Mouse (Mus musculus): ENCODE measurements around the gene Acvr1b. TPM values are rescaled to one million over a fixed set of nuclear protein-coding genes. Genes with fewer than 3 reads are reported as not detected.

The Acvr1b gene
- polyA plus RNA-seq, 1 experiment from 2014 or later, result 18.8 TPM

- no peaks in the 10 kb centered on the region for H3K9me3 ChIP-seq
- no peak for ATAC-seq (ENCODE audit: low read depth)
- no peak overlapping the region for H3K4me3 ChIP-seq
- no peak overlapping the region for H3K9ac ChIP-seq
- H3K27ac ChIP-seq (replicated peaks), result no peak overlapping the region
- H3K4me1 ChIP-seq (replicated peaks), result peaks cover 18% of the 10 kb centered on the region
- H3K27me3 ChIP-seq, result 0 out of 2 replicates have a peak, but pooled peaks cover 6% of the 10 kb centered on the region
- WGBS, result 92% methylated on average over 5 of the region's 5 CpGs
- H3K36me3 ChIP-seq, result no peaks in the 10 kb centered on the region
- H3K4me2 ChIP-seq, result no peak overlapping the region
Observed at GRCm38 (mm10) chr15:101251930-101252329, 78.1 kb downstream of the Acvr1b start.

- peaks cover 14% of the 10 kb centered on the region for H3K4me1 ChIP-seq (replicated peaks)
- no peaks in the 10 kb centered on the region for H3K9me3 ChIP-seq
- H3K27ac ChIP-seq (replicated peaks), result no peak overlapping the region
- H3K36me3 ChIP-seq, result no peaks in the 10 kb centered on the region
- H3K4me3 ChIP-seq, result no peak overlapping the region
- no peak overlapping the region for H3K9ac ChIP-seq
- WGBS, result 90% methylated on average over 6 of the region's 6 CpGs
- no peak for ATAC-seq (ENCODE audit: low read depth)
- 0 out of 2 replicates have a peak, but pooled peaks cover 6% of the 10 kb centered on the region for H3K27me3 ChIP-seq
- H3K4me2 ChIP-seq, result no peak overlapping the region
Observed at GRCm38 (mm10) chr15:101252614-101253013, 78.7 kb downstream of the Acvr1b start.

DNA sequence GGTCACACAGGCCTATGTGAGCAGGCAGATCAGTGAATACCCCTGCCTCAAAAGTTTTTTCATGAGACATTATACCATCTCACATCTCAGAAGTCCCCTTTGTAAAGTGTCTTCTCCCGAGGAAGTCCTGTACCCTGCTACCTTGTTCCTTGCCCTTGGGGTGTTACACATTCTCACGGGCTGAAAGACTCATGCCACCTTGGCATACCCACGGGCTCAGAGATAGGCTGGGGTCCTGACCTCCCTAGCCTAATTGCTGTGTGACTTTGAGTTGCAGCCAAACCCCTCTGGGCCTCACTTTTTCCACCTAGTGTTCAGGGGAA, 79.7 kb downstream of the Acvr1b start:
- peak overlapping the region; percentile 89 for H3K9ac ChIP-seq
- H3K27ac ChIP-seq (replicated peaks), result peak overlapping the region; percentile 50
- H3K27me3 ChIP-seq, result 0 out of 2 replicates have a peak, but pooled peaks cover 6% of the 10 kb centered on the region
- peak overlapping the region; percentile 63 for H3K4me3 ChIP-seq
- H3K36me3 ChIP-seq, result no peaks in the 10 kb centered on the region
- H3K9me3 ChIP-seq, result no peaks in the 10 kb centered on the region
- peak; percentile 7 for ATAC-seq (ENCODE audit: low read depth)
- H3K4me2 ChIP-seq, result peak overlapping the region; percentile 82
- WGBS, result 40% methylated on average over 3 of the region's 3 CpGs
- peaks cover 14% of the 10 kb centered on the region for H3K4me1 ChIP-seq (replicated peaks)

DNA sequence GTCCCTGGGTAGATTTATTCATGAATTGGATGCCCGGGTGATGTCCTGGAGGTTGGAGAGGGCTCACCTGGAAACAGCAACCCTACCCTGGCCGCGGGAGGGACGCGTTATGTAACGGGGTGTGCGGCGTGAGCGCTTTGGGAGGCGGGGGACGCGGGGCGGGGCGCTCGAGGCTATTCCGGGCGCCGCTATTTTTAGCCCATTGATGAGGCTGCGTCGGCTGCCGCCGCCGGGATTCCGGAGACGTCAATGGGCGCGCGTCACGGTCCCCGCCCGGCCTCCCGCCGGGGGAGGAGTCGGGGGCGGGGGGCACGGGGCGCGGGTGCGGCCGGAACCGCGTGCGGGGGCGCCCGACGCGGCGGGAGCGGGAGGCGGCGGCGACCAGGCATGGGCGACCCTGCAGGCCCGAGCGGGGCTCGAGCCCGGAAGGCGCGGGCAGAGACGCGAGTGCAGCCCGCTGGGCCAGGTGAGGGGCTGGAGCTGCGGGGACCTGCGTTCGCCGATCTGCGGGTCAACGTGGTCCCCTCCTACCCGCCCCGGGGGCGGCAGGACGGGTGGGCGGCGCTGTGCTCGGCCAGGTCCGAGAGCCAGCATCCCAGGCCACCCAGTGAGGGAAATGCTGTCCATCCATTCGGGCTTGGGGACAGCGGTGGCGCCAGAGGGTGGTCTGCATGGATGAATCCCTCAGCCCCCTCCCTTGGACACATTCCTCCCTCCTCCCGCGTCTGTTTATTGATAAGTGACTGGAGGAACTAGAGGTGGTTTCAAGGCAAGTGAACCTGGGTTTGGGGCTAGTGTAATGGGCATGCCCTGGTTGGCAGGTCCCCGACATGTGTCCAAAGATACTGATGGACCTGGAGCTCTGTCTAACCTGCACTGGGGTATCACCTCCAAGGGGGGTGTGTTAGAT, 80.3 kb downstream of the Acvr1b start, which contains the start of gene Nr4a1:
Gene Nr4a1, plus strand, starts transcription at position 384 of the 910 bp plus-strand sequence.
- peak within 1 kb of the TSS; percentile 82 for H3K4me2 ChIP-seq
- peak within 1 kb of the TSS; percentile 63 for H3K4me3 ChIP-seq
- H3K36me3 ChIP-seq, result no peaks in the 10 kb centered on the region
- H3K9ac ChIP-seq, result peak within 1 kb of the TSS; percentile 89
- under 1% methylated on average over 80 of the region's 82 CpGs for WGBS
- peak; percentile 47 for ATAC-seq (ENCODE audit: low read depth)
- H3K4me1 ChIP-seq (replicated peaks), result peaks cover 14% of the 10 kb centered on the region
- H3K27me3 ChIP-seq, result 0 out of 2 replicates have a peak, but pooled peaks cover 6% of the 10 kb centered on the region
- H3K9me3 ChIP-seq, result no peaks in the 10 kb centered on the region
- peak within 1 kb of the TSS; percentile 50 for H3K27ac ChIP-seq (replicated peaks)

DNA sequence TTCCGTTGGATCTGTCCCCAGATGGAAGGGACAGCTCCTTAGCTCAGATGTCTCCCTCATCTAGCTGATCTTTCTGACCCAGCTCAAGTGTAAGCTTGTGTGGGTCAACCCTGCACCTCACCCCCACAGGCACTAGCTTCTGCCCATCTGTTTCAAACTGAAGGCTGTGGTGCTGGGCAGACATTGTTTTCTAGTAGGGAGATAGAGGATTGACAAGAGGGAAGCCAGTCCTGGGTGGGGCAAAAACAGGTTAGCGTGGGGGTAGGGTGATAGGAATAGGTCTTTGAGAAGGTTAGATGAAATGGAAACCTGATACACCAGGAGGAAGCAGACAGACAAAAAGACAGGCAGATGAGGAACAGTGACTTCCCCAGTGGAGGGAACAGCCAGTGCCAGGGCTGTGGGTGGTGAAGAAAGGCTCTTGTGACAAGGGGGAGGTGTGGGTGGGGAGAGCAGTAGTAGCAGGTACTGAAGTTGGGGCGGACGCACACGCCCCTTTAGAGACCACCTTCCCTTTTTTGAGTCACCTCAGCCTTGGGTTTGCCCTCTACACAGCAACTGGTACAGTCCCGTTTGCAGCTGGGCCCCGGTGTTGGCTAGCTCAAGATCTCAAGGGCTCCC, 82.1 kb downstream of the Acvr1b start:
- H3K4me2 ChIP-seq, result no peak overlapping the region

DNA sequence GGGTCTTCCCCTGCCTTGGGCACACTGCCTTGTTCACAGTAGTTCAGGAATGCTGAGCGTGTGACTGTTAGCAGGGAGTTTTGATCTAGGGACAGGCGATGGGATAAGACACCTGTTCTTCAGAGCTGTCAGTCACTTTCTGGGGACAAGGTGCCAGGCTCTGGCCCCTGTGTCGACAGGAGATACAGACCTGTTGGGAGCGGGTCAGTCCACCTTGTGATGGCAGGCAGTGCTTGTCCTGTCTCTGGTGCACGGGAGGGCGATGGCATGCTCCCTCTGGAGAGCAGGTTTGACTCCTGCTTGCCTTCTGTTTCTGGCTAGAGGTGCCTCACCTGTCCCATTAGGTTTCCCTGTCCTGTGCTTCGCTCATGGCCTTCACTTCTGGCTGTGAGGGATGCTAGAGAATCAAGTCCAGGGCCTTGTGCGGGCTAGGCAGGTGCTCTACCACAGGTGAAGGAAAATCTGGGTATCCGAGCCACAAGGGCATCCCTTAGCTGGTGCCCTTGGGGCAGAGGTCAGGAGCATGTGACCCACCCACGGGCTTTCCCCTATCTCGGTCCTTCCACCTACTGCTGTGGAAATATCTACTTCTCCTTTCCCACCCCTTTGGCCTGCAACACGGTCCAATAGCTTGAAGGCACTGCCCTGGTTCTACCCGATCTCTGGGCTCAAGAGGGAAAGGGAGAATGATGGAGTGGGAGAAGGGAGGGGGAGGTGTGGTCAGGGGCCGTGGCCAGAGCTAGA, 82.8 kb downstream of the Acvr1b start:
- Histone ChIP-seq H3K9me3 (no peaks in the 10 kb centered on the region), H3K36me3 (no peaks in the 10 kb centered on the region), H3K27ac (replicated peaks) (no peak overlapping the region), H3K9ac (no peak overlapping the region), H3K4me2 (no peak overlapping the region), H3K4me3 (no peak overlapping the region), H3K27me3 (0 out of 2 replicates have a peak, but pooled peaks cover 6% of the 10 kb centered on the region), H3K4me1 (replicated peaks) (peaks cover 27% of the 10 kb centered on the region)
- 84% methylated on average over 14 of the region's 14 CpGs for WGBS
- no peak for ATAC-seq (ENCODE audit: low read depth)

More for the DNA sequence above, 82.1 kb downstream of the Acvr1b start:
- Histone ChIP-seq H3K4me3 (no peak overlapping the region), H3K9ac (no peak overlapping the region), H3K27me3 (0 out of 2 replicates have a peak, but pooled peaks cover 6% of the 10 kb centered on the region), H3K9me3 (no peaks in the 10 kb centered on the region), H3K4me1 (replicated peaks) (peaks cover 21% of the 10 kb centered on the region), H3K36me3 (no peaks in the 10 kb centered on the region), H3K27ac (replicated peaks) (no peak overlapping the region)
- 87% methylated on average over 7 of the region's 7 CpGs for WGBS
- no peak for ATAC-seq (ENCODE audit: low read depth)

GRCm38 (mm10) chr15:101258420-101258819, 84.6 kb downstream of the Acvr1b start:
- WGBS, result 86% methylated on average over 11 of the region's 11 CpGs
- H3K4me2 ChIP-seq, result no peak overlapping the region
- no peaks in the 10 kb centered on the region for H3K36me3 ChIP-seq
- no peak for ATAC-seq (ENCODE audit: low read depth)
- H3K4me3 ChIP-seq, result no peak overlapping the region
- no peak overlapping the region for H3K27ac ChIP-seq (replicated peaks)
- H3K27me3 ChIP-seq, result no peaks in the 10 kb centered on the region
- H3K4me1 ChIP-seq (replicated peaks), result peaks cover 28% of the 10 kb centered on the region
- H3K9ac ChIP-seq, result no peak overlapping the region
- no peaks in the 10 kb centered on the region for H3K9me3 ChIP-seq

- 76% methylated on average over 3 of the region's 3 CpGs for WGBS
- no peak for ATAC-seq (ENCODE audit: low read depth)
- Histone ChIP-seq H3K27ac (replicated peaks) (no peak overlapping the region), H3K9ac (no peak overlapping the region), H3K4me1 (replicated peaks) (peaks cover 17% of the 10 kb centered on the region; the same call in 1 of the 2 replicates), H3K36me3 (no peaks in the 10 kb centered on the region), H3K4me3 (no peak overlapping the region), H3K27me3 (peaks cover 10% of the 10 kb centered on the region), H3K4me2 (no peak overlapping the region), H3K9me3 (no peaks in the 10 kb centered on the region)
Observed at GRCm38 (mm10) chr15:101259922-101260321, 86.1 kb downstream of the Acvr1b start.

- Histone ChIP-seq H3K9me3 (no peaks in the 10 kb centered on the region), H3K4me3 (no peak overlapping the region), H3K9ac (no peak overlapping the region), H3K4me2 (no peak overlapping the region), H3K36me3 (no peaks in the 10 kb centered on the region), H3K27ac (replicated peaks) (no peak overlapping the region), H3K27me3 (peaks cover 15% of the 10 kb centered on the region), H3K4me1 (replicated peaks) (peaks cover 14% of the 10 kb centered on the region; the same call in 1 of the 2 replicates)
- ATAC-seq (ENCODE audit: low read depth), result no peak
- WGBS, result 58% methylated on average over 10 of the region's 10 CpGs
Observed at GRCm38 (mm10) chr15:101260387-101260786, 86.5 kb downstream of the Acvr1b start.

DNA sequence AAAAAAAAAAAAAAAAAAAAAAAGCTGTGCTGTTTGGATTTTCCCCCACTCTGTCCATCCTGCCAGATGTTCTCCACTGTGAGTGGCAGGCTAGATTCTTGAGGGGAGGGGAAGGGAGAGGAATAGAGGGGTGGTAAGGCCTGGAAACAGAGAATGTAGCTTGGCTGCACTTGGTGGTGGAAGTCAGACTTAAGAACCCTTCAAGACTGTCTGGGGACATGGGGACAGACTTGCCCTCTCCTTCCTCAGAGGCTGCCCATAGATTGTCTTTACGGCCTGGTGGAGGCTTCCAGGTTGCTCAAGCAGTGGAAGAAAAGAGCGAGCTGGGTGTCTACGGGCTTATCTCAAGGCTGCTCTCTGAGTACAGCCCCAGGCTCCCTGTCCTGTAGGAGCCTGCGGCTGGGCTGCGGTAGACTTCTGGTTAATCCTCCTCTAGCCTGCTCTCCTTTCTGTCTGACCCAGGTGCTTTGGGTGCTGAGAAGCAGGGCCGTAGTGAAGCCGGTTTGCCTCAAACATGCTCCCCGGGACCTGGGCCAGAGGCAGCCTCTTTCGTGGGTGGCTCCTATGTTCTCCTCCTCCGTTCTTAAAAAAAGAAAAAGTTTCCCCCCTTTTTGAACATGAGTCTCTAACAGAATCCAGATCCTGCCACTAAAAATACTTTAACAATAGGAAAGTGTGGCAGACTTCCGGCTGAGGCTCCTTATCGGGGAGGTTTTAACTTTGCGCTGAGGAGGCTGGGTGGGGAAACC, 87.2 kb downstream of the Acvr1b start:
- Histone ChIP-seq H3K27ac (replicated peaks) (peak overlapping the region; percentile 2; the same call in 1 of the 2 replicates), H3K9me3 (no peaks in the 10 kb centered on the region), H3K9ac (no peak overlapping the region), H3K36me3 (no peaks in the 10 kb centered on the region), H3K4me1 (replicated peaks) (peaks cover 20% of the 10 kb centered on the region), H3K4me3 (no peak overlapping the region), H3K27me3 (peaks cover 21% of the 10 kb centered on the region), H3K4me2 (no peak overlapping the region)
- WGBS, result 76% methylated on average over 13 of the region's 13 CpGs
- ATAC-seq (ENCODE audit: low read depth), result no peak

- peaks cover 32% of the 10 kb centered on the region for H3K4me1 ChIP-seq (replicated peaks)
- no peak overlapping the region; the same call in 1 of the 2 replicates for H3K9ac ChIP-seq
- ATAC-seq (ENCODE audit: low read depth), result no peak
- H3K4me3 ChIP-seq, result no peak overlapping the region
- H3K27ac ChIP-seq (replicated peaks), result no peak overlapping the region
- no peaks in the 10 kb centered on the region for H3K9me3 ChIP-seq
- peaks cover 36% of the 10 kb centered on the region for H3K27me3 ChIP-seq
- H3K36me3 ChIP-seq, result no peaks in the 10 kb centered on the region
- 72% methylated on average over 5 of the region's 5 CpGs for WGBS
- H3K4me2 ChIP-seq, result no peak overlapping the region
Observed at GRCm38 (mm10) chr15:101262502-101262901, 88.6 kb downstream of the Acvr1b start.

Measured in neural tube, embryonic 13.5 days (tissue).